Mouse (Mus musculus) ES-E14 (cell line): ENCODE results near the gene Chd6.

Experiments
- CHD2 ChIP-seq: IDR thresholded peaks from 2 replicates; pipeline ENCODE4 v1.6.1; 2014; ENCODE audit warnings: mild to moderate bottlenecking, low read depth, low read length, inconsistent platforms
- HCFC1 ChIP-seq: IDR thresholded peaks from 2 replicates; pipeline ENCODE4 v1.6.1; 2012; ENCODE audit warnings: low read length, inconsistent platforms, borderline replicate concordance; ENCODE audit not compliant: insufficient read depth
- ZC3H11A ChIP-seq: IDR thresholded peaks from 2 replicates; pipeline ENCODE4 v1.6.1; 2012; ENCODE audit warnings: low read depth, mild to moderate bottlenecking, inconsistent platforms, low read length, borderline replicate concordance

DNA sequence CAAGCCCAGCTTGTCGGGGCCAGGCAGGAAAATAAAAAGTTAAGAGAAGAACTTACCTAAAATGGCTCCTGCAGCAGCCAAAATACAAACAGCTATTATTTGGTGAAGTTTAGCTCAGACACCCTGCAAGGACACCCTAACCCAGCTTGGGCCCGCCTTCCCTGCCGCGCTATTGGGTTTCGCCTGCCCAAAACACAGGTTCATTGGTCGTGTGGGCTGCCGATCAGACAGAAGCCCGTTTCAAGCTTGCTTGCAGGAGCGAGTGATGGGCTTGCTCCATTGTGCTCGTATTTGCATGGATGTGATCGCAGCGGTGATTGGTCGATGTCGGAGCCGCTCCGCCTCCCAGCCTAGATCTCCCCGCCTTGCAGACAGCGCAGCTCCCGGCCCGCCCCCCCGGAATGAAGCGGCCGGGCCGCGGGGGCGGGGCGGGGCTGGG is at the start of gene Chd6:
- TF ChIP-seq HCFC1 (no peak), CHD2 (peak; percentile 94), ZC3H11A (no peak)
